Mouse (Mus musculus) heart, embryonic 14.5 days (tissue): Measurements from ENCODE around the gene Cxcr5. TPM values are rescaled to one million over a fixed set of nuclear protein-coding genes. Genes with fewer than 3 reads are reported as not detected.

Experiments used
- ATAC-seq: fragments of 200-750 bp; cut with Nextera tagmentation; 2 replicates; pipeline ENCODE4 v1.8.0; 2017; ENCODE audit warnings: low read depth, moderate TSS enrichment; ENCODE audit not compliant: insufficient number of reproducible peaks, insufficient read depth, low FRiP score
- H3K27ac ChIP-seq, 2 experiments: fragments of 200-500 bp in 1 of 2; fragments of 300-500 bp in 1 of 2; sonication (generic) in 1 of 2; replicated peaks in 1 of 2; 2 replicates each; pipeline ENCODE4 v1.5.1; 2012 to 2014; ENCODE audit warnings: low read depth in 2 of 2, low read length in 2 of 2, control low read depth in 1 of 2, mild to moderate bottlenecking in 1 of 2, mixed read lengths in 1 of 2; ENCODE audit not compliant: control insufficient read depth in 1 of 2, insufficient read depth in 1 of 2
- H3K27me3 ChIP-seq: fragments of 300-500 bp; sonication (generic); 2 replicates; pipeline ENCODE4 v1.6.1; 2014; ENCODE audit warnings: mild to moderate bottlenecking, low read length, control low read depth; ENCODE audit not compliant: control insufficient read depth, insufficient read depth
- H3K36me3 ChIP-seq: fragments of 300-500 bp; sonication (generic); 2 replicates; pipeline ENCODE4 v1.6.1; 2014; ENCODE audit warnings: mild to moderate bottlenecking, control low read depth, low read length, mixed read lengths; ENCODE audit not compliant: control insufficient read depth, insufficient read depth
- H3K4me1 ChIP-seq, 2 experiments: fragments of 200-500 bp in 1 of 2; fragments of 300-500 bp in 1 of 2; sonication (generic) in 1 of 2; 2 replicates each; pipeline ENCODE4 v1.6.1; 2012 to 2014; ENCODE audit warnings: low read length in 2 of 2, control low read depth in 1 of 2, mixed read lengths in 1 of 2; ENCODE audit not compliant: control insufficient read depth in 2 of 2, insufficient read depth in 2 of 2
- H3K4me2 ChIP-seq: fragments of 300-500 bp; sonication (generic); 2 replicates; pipeline ENCODE4 v1.6.1; 2014; ENCODE audit warnings: mild to moderate bottlenecking, low read length
- H3K4me3 ChIP-seq, 2 experiments: fragments of 200-500 bp in 1 of 2; fragments of 300-500 bp in 1 of 2; sonication (generic) in 1 of 2; 2 replicates each; pipeline ENCODE4 v1.5.1; 2012 to 2014; ENCODE audit warnings: low read length in 2 of 2, mild to moderate bottlenecking in 2 of 2, control low read depth in 1 of 2, low read depth in 1 of 2, moderate library complexity in 1 of 2; ENCODE audit not compliant: control insufficient read depth in 1 of 2, insufficient read depth in 1 of 2
- H3K9ac ChIP-seq: fragments of 300-500 bp; sonication (generic); 2 replicates; pipeline ENCODE4 v1.6.1; 2014; ENCODE audit warnings: mild to moderate bottlenecking, low read length
- H3K9me3 ChIP-seq: fragments of 300-500 bp; sonication (generic); 2 replicates; pipeline ENCODE4 v1.6.1; 2016; ENCODE audit warnings: low read length, control low read depth; ENCODE audit not compliant: control insufficient read depth
- WGBS: fragments of 180-500 bp; shearing (Covaris S2); extraction: QIAGEN DNeasy Blood & Tissue Kit; methylation state at CpG from one replicate; pipeline ENCODE4 v1.1.7; 2014; 5-methylcytosine and 5-hydroxymethylcytosine counted together
- polyA plus RNA-seq: library from polyadenylated mRNA; unstranded; fragments of >200 nt; fragmentation: Nextera tagmentation; extraction: Ambion mirVana; gene quantifications from 2 replicates; pipeline ENCODE4 v1.2.1, GENCODE M21; 2014

Gene Cxcr5
- polyA plus RNA-seq, 1 experiment from 2014 or later, result not detected

GRCm38 (mm10) chr9:44478959-44479605 lies 82.6 kb downstream of the Cxcr5 start:
- peak overlapping the region; percentile 99 for H3K4me2 ChIP-seq
- peak; percentile 40 for ATAC-seq
- no peaks in the 10 kb centered on the region for H3K9me3 ChIP-seq
- H3K9ac ChIP-seq, result peak overlapping the region; percentile 89
- H3K36me3 ChIP-seq, result no peaks in the 10 kb centered on the region
- H3K27ac ChIP-seq, result peak overlapping the region; percentile 90 to 98
- H3K4me3 ChIP-seq, result peak overlapping the region; percentile 61 to 66
- peaks cover 7 to 34% of the 10 kb centered on the region in 2 experiments for H3K4me1 ChIP-seq
- under 1% methylated on average over 29 of the region's 29 CpGs for WGBS
- no peaks in the 10 kb centered on the region for H3K27me3 ChIP-seq

- Histone ChIP-seq H3K27ac (peak overlapping the region; percentile 81 to 98), H3K9ac (peak overlapping the region; percentile 89), H3K4me1 (peaks cover 6 to 33% of the 10 kb centered on the region in 2 experiments), H3K4me3 (peak overlapping the region; percentile 63 to 66), H3K27me3 (no peaks in the 10 kb centered on the region), H3K36me3 (no peaks in the 10 kb centered on the region), H3K9me3 (no peaks in the 10 kb centered on the region), H3K4me2 (peak overlapping the region; percentile 99)
- 0% methylated on average over 23 of the region's 27 CpGs for WGBS
- ATAC-seq, result peak; percentile 31
These were observed 83.3 kb downstream of the Cxcr5 start for GRCm38 (mm10) chr9:44478229-44478921.

GRCm38 (mm10) chr9:44477339-44478228 lies 84.1 kb downstream of the Cxcr5 start:
- no peaks in the 10 kb centered on the region for H3K9me3 ChIP-seq
- H3K27me3 ChIP-seq, result no peaks in the 10 kb centered on the region
- H3K9ac ChIP-seq, result peak overlapping the region; percentile 89
- H3K4me1 ChIP-seq, result peaks cover 6 to 33% of the 10 kb centered on the region in 2 experiments
- peak overlapping the region; percentile 63 to 66 for H3K4me3 ChIP-seq
- H3K27ac ChIP-seq, result peak overlapping the region; percentile 81 to 98
- WGBS, result 5% methylated on average over 24 of the region's 24 CpGs
- H3K4me2 ChIP-seq, result peak overlapping the region; percentile 99
- no peak for ATAC-seq
- no peaks in the 10 kb centered on the region for H3K36me3 ChIP-seq

- no peak overlapping the region for H3K9ac ChIP-seq
- H3K27ac ChIP-seq, result no peak overlapping the region
- 96% methylated on average over 3 of the region's 3 CpGs for WGBS
- no peaks in the 10 kb centered on the region for H3K36me3 ChIP-seq
- H3K4me1 ChIP-seq, result peaks cover 6 to 26% of the 10 kb centered on the region in 2 experiments
- no peak for ATAC-seq
- no peaks in the 10 kb centered on the region for H3K9me3 ChIP-seq
- H3K4me2 ChIP-seq, result no peak overlapping the region
- no peak overlapping the region for H3K4me3 ChIP-seq
- H3K27me3 ChIP-seq, result no peaks in the 10 kb centered on the region
These were observed 85.7 kb downstream of the Cxcr5 start for GRCm38 (mm10) chr9:44475936-44476335.

- Histone ChIP-seq H3K9ac (no peak overlapping the region), H3K4me3 (no peak overlapping the region), H3K27me3 (no peaks in the 10 kb centered on the region), H3K36me3 (no peaks in the 10 kb centered on the region), H3K4me1 (peaks cover 4 to 18% of the 10 kb centered on the region in 2 experiments), H3K4me2 (no peak overlapping the region), H3K27ac (no peak overlapping the region), H3K9me3 (no peaks in the 10 kb centered on the region)
- ATAC-seq, result no peak
- 24% methylated on average over 1 of the region's 1 CpGs for WGBS
These were observed 87.3 kb downstream of the Cxcr5 start for GRCm38 (mm10) chr9:44474327-44474726.

- no peaks in the 10 kb centered on the region for H3K27me3 ChIP-seq
- no peak for ATAC-seq
- WGBS, result 57% methylated on average over 3 of the region's 3 CpGs
- no peaks in the 10 kb centered on the region for H3K9me3 ChIP-seq
- H3K9ac ChIP-seq, result no peak overlapping the region
- H3K36me3 ChIP-seq, result no peaks in the 10 kb centered on the region
- H3K4me2 ChIP-seq, result no peak overlapping the region
- H3K4me3 ChIP-seq, result no peak overlapping the region
- peaks cover 4 to 18% of the 10 kb centered on the region in 2 experiments for H3K4me1 ChIP-seq
- H3K27ac ChIP-seq, result no peak overlapping the region
These were observed 88.5 kb downstream of the Cxcr5 start for GRCm38 (mm10) chr9:44473184-44473583.

- Histone ChIP-seq H3K27me3 (no peaks in the 10 kb centered on the region), H3K27ac (no peak overlapping the region), H3K4me1 (no peaks in the 10 kb centered on the region), H3K9ac (no peak overlapping the region), H3K4me3 (no peak overlapping the region), H3K36me3 (no peaks in the 10 kb centered on the region), H3K9me3 (no peaks in the 10 kb centered on the region), H3K4me2 (no peak overlapping the region)
- ATAC-seq, result no peak
- WGBS, result 58% methylated on average over 2 of the region's 2 CpGs
These were observed 92.9 kb downstream of the Cxcr5 start for GRCm38 (mm10) chr9:44468800-44469199.
